Mouse (Mus musculus) adrenal gland, adult 8-10 months (tissue): ENCODE results near the gene Trim66. TPM values are rescaled to one million over a fixed set of nuclear protein-coding genes. Genes with fewer than 3 reads are reported as not detected.

Experiments
- DNase-seq: peaks from one replicate; pipeline ENCODE4 v3.0.0; 2022
- microRNA-seq, 2 experiments: library from miRNA; unstranded; fragments of <30 nt; microRNA quantifications; one replicate each; pipeline ENCODE4 v1.2.0; 2022
- total RNA-seq, 4 experiments: library from RNA; stranded (reverse); gene quantifications; 2 replicates each; pipeline ENCODE4 v1.2.4; 2022

Trim66 gene
- total RNA-seq, 4 experiments from 2014 or later, result 0.17 to 0.42 (median 0.35) TPM

DNA sequence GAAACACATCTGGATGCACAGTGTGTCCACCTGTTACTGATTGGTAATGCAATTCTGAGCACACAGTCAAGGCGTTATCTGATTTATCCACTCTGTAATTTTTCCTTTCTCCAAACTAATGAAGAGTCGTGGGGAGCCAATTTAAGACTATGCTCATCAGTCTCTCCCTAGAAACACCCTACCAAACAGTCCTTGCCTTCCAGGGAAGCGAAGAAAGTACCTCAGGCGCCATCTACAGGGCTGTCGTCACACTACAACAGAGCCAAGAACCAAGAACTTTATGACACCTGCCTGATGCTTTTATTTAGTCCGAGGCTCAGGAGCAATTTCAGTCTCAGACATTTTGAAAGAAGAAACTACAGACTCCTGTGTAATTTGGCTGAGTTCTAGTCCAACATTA, 62.9 kb downstream of the Trim66 start:
- DNase-seq, result no peak

DNA sequence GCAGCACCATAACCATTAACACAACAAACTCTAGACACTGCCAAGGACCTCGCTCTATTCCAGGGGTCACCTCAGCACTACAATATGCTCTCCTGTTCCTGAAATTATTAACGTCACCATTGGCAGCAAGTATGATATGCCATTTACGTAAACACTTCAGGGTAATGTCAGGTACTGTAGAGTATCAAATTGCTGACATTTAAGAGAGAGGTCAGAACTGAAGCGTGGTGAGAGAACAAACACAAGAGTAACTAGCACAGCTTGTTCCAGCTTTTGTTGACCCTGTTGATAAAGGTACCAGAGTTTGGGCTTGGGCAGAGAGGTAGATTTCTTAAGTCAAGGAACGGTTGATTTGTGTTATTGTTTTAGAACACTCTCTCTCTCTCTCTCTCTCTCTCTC, 65.2 kb downstream of the Trim66 start:
- no peak for DNase-seq

DNA sequence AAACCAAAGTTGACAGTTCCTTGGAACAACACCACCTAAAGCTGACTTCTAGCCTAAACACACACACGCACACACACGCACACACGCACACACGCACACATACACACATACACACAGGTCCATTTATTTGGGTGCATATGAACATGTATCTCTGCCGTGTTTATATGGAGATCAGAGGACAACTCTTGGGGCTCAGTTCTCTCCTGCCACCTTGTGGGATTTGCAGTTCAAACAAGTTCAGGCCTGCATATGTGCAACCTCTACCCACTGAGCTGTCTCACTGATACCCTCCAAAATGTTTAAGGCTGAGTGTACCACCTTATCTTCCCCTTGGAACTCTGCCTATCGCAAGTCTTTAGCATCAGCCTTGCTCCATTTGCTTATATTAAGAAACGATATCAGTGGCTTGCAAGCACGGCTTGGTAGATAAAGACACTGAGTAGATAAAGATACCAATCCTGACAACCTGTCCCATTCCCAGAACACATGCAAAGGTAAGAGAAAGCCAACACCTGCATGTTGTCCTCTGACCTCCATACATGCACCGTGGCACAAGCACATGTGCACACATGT, 67.2 kb downstream of the Trim66 start:
- DNase-seq, result no peak

DNA sequence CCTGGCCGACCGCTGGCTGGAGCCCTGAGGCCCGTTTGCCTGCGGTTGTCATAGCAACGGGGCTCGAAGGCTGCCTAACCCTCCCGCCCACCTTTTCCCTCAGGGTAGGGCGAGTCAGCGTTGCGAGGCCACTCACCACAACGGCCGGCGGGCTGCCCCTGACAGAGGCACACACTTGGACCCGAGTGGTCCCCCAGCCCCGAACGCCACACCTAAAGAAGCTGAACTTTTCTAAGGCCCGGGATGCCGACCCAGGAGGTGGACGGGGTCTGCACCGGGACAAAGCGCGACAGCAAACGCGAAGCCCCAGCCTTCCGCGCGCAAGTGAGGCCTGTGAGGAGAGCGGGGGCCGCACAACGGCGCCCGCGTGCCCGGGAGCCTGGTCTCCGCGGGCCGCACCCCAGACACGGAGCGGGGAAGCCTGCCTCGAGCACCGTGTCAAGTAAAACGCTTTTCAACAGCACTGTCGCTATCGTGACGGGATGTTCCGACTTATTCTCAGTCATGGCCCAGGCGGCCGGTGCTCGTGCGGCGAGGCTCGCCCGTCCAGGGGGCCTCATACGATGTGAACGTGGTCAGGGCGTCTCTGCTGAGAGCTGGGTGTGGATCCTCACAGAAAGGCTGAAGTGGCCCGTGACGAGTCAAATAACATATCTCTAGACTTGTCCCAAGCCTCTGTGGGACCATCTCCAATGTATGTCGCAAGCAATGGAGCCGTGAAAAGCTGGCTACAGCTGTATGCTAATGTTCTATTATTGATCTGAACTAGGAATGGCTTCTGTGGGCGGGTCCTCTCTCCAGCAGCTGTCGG, 68.9 kb downstream of the Trim66 start, which contains the start of gene Stk33:
Gene Stk33, minus strand, starts transcription at position 301 of the 811 bp plus-strand sequence.
- no peak for DNase-seq

DNA sequence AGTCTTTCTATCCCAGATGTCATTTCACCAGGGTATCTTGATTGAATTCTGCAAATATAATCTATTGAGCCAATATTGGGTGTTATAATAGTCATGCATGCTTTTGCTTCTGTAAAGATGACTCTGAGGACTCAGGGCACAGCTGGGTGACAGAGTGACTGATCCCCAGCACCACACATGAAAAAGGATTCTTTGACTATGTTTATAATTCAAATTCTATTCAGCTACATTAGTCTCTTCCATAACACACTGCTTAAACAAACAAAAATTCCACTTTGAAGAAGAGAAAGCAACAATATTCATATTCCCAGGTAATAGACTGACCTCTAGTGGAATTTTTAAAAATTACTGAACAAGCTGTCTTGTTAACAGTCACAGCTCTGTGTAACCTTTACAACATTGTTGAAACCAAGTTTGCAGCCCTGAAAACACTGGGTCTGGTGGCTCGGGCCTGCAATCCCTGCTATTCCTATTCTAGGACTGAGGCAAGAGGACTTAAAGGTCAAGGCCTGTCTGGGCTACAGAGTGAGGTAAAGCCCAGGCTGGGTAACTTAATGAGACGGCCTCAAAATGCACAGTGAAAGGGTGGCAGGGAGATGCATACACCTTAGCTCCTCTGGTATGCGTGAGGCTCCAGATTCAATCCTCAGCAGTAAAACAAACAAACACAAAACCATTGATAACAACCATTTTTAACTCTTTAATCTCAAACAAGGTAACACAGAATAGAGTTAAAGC, 83.3 kb downstream of the Trim66 start:
- no peak for DNase-seq

DNA sequence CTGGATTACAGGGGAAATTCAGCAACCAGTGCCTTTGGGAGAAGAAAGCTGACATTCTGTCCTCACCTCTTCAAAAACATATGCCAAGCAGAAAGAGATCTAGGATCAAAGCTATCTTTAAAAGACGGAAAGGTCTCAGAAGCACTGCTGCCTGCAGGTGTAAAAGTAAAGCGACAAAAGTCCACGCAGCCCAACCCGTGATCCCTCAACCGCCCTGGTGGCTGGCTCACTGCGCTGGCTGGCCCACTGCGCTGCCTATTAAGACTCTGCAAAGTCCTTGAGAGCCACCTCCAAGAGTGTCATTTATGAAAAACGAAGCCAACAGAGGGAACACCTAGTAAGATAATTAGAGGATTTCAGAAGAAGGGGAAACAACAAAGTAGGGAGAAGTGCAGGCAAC, 85.1 kb downstream of the Trim66 start:
- DNase-seq, result no peak

DNA sequence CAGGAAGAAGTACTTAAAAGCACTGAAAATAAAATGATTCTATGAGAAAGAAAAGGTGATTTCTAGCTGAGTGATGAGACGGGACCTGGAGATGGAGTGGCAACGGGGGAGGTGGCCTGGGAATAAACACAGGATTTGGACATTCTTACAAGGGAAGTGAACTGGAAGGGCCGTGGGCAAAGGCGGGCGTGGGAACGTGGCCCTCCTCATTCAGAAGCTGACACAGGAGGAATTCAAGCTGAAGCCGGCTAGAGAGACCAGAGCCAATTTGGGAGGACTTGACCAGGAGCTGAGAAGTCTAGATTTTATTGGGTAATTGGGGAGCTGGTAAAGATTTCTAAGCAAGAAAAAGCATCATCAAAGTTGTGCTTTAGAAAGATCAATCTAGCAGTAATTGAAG, 102.4 kb downstream of the Trim66 start:
- DNase-seq, result no peak

DNA sequence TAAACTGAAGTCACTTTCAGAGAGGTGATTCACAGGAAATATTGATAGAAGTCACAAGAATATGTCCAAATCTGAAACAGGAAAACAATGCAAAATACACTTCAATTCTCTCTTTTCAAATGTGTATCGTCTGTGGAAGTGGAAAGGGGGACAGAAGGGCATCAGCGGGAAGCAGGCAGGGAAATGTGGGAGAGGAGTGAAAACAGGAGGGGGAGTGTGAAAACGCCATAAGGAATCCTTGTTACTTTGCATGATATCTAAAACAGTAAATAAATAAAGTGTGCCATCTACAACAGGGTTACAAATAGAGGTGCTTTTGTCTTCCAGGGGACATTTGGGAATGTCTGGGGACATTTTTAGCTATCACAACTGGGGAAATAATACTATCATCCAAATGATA, 108.6 kb downstream of the Trim66 start:
- no peak for DNase-seq

Small RNAs within 50 kb of the gene (microRNA-seq; reads per million reads assigned to microRNA genes)
- 0.35 to 0.84 reads per million in 2 experiments for gene Gm47284

Other genes starting within 250 kb of the Trim66 start
- gene Stk33, start 69.1 kb downstream of the Trim66 start, total RNA-seq, result 1 to 10 TPM in 3 of 4 experiments, under 1 TPM in 1; 0.38 to 2.0 (median 1.4) TPM
- 100 to 1,000 TPM; 217 to 234 (median 223) TPM for gene Rpl27a, start 11.0 kb upstream of the Trim66 start, total RNA-seq
- gene St5, start 195.5 kb upstream of the Trim66 start, total RNA-seq, result 10 to 100 TPM; 26.9 to 62.4 (median 40.9) TPM
- gene Akip1, start 195.6 kb upstream of the Trim66 start, total RNA-seq, result 10 to 100 TPM; 21.7 to 30.6 (median 23.6) TPM
- gene BC051019, start 215.7 kb upstream of the Trim66 start, total RNA-seq, result under 1 TPM in 1 of 4 experiments, not detected in 3; 0.44 TPM
- under 1 TPM in 2 of 4 experiments, not detected in 2; 0.46 to 0.99 TPM for gene Ascl3, start 223.6 kb upstream of the Trim66 start, total RNA-seq
- gene Tmem9b, start 244.7 kb upstream of the Trim66 start, total RNA-seq, result 10 to 100 TPM; 48.7 to 52.2 (median 51.1) TPM